Mouse (Mus musculus) yolk sac, embryonic 10.5 days (tissue): Measurements from ENCODE around the gene Vmn1r185.
"Not testable (repeated sequence)": the region's sequence is repeated elsewhere in the genome, so short reads cannot be mapped to it uniquely, and the experiment has no call there.

Experiments
- DNase-seq: peaks from one replicate; pipeline ENCODE4 v3.0.0-alpha.2; 2017; ENCODE audit warnings: low spot score

Vmn1r185 gene

GRCm38 (mm10) chr7:26618364-26618763, at the start of gene Vmn1r185:
Gene Vmn1r185 (minus strand): TSS chr7:26618464.
- not testable (repeated sequence) for DNase-seq

- DNase-seq = not testable (repeated sequence)
Observed at GRCm38 (mm10) chr7:26667466-26667865, 49.2 kb upstream of the Vmn1r185 start.

- no peak for DNase-seq
Observed at GRCm38 (mm10) chr7:26666011-26666410, 47.7 kb upstream of the Vmn1r185 start.

- no peak for DNase-seq
Observed at GRCm38 (mm10) chr7:26589774-26590173, 28.5 kb downstream of the Vmn1r185 start.

GRCm38 (mm10) chr7:26589077-26589476, 29.2 kb downstream of the Vmn1r185 start:
- DNase-seq = no peak
